Mouse (Mus musculus) ovary, postnatal 10 days (tissue): ENCODE data around the gene Slco2a1.
"Not testable (repeated sequence)": the region's sequence is repeated elsewhere in the genome, so short reads cannot be mapped to it uniquely, and the experiment has no call there.

ENCODE experiments used
- DNase-seq: peaks from one replicate; pipeline ENCODE4 v3.0.0; 2022; ENCODE audit warnings: low spot score

The Slco2a1 gene

GRCm38 (mm10) chr9:103086736-103087135 lies 98.2 kb downstream of the Slco2a1 start:
- no peak for DNase-seq

GRCm38 (mm10) chr9:103087301-103087700 lies 98.8 kb downstream of the Slco2a1 start:
- DNase-seq: no peak

DNA sequence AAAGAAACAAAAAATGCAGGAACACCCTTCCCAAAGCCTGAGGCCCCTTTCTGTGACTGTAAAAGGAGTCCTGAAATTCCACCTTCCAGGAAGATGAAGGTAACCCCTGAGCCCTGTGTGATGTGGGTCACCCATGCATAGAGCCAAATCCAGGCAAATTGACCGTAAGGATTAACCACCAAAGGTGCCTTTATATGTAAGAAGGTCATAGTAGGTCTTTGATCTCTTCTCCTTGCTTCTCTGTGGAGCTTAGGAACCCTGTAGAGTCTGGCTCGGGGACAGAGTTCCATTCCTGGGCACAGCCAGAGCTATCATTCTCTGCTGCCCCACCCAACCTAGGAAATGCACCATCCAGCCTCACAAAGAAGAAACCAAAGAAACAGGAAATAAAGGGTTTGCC lies 100.1 kb downstream of the Slco2a1 start:
- no peak for DNase-seq

- DNase-seq: no peak
Measured at GRCm38 (mm10) chr9:103090116-103090875, 101.8 kb downstream of the Slco2a1 start.

DNA sequence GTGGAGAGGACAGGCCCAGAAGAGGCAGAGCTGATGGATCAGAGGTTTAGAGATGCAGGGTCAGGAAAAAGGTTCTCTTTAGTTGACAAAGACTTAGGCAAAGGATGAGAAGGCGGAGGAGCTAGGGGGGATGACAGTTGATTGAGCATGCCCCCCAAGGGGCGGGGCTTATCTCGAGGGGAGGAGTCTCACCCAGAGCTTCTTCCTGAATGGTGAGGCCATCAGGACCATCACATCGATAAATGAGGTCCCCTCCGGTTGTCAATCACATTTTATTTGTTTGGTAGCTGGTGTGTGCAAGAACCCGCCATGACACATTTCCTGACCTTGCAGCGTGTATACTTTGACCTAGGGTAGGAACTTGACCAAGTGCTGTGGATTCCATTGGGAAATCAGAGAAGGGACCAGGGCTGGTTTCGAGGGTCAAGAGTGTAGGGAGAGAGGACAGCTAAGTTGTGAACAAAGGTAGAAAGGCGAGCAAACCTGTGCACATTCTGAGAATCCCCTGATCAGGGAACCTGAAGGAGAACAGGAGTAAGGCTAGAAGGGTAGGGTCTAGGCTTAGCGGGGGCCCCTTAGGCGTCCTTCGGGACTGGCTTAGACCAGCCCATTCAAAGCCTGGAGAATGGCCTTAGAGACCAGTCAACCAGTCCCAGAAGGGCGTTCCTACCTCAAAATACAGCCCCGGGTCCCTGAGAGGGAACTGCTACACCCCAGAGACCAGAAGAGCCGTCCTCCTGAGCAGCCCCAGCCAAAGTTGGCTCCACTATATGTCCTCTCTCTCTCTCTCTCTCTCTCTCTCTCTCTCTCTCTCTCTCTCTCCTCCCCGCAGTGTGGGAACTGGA lies 102.7 kb downstream of the Slco2a1 start:
- no peak for DNase-seq

- DNase-seq: peak; percentile 64
Measured at GRCm38 (mm10) chr9:103092248-103092647, 103.7 kb downstream of the Slco2a1 start.

- DNase-seq: no peak
Measured at GRCm38 (mm10) chr9:103093681-103094080, 105.2 kb downstream of the Slco2a1 start.

DNA sequence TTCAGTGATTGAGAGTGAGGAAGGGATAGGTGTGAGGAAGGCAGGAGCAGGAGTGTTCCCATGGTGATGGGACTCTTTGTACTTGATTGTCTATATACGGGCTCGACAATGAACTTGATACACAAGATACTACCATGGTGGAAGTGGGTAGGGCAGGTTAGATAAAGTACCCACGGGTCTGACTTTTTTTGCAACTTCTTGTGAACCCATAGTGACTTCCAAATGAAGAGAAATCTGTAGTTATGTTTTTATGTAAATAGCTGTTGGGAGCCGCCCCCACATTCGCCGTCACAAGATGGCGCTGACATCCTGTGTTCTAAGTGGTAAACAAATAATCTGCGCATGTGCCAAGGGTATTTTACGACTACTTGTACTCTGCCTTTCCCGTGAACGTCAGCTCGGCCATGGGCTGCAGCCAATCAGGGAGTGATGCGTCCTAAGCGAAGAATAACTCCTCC lies 119.9 kb downstream of the Slco2a1 start:
- not testable (repeated sequence) for DNase-seq

- no peak for DNase-seq
Measured at GRCm38 (mm10) chr9:103108943-103109670, 120.6 kb downstream of the Slco2a1 start.

GRCm38 (mm10) chr9:103109911-103110310 lies 121.4 kb downstream of the Slco2a1 start:
- no peak for DNase-seq

- no peak for DNase-seq
Measured at GRCm38 (mm10) chr9:103110727-103111501, 122.4 kb downstream of the Slco2a1 start.

- DNase-seq: no peak
Measured at GRCm38 (mm10) chr9:103111621-103112470, 123.3 kb downstream of the Slco2a1 start, which contains the start of gene Rab6b. TSS of gene Rab6b (plus strand) at chr9:103111787.

DNA sequence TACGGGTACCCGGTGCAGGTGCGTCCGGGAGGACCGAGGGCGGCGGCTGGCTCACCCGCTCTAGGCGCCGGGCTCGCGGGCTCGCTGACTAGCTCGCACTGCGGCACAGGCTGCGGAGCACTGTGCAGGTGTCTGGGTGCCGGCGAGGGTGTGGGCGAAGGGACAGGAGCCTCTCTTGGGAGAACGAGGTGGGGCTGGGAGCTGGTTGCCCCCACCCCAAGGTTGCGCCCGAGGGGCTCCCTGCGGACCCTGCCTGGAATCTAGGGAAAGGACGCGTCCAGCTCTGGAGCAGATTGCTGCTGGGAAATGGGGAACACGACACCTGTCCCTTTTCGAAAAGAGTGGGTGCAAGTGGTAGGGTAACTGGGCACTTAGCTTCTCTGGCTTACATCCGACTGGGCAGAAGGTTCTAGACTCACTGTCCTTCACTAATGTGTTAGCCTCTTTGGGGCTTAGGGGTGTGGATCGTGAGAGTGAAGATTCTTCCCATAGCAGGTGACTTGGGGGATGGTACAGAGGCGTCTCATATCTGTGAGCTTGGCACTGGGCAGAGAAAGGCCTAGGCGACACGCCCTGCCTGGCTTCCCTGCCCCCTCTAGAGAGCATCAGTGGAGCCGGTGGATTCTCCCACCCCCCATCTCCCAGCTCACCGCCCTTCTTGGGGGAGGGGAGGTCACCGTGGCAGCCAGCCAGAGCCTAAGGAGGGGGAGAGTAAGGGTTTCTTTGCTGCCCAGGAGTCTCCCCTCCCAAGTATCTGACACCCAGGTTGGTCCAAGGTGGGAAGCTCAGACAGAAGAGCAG lies 124.2 kb downstream of the Slco2a1 start:
- DNase-seq: no peak

GRCm38 (mm10) chr9:103113351-103113750 lies 124.8 kb downstream of the Slco2a1 start:
- DNase-seq: no peak

DNA sequence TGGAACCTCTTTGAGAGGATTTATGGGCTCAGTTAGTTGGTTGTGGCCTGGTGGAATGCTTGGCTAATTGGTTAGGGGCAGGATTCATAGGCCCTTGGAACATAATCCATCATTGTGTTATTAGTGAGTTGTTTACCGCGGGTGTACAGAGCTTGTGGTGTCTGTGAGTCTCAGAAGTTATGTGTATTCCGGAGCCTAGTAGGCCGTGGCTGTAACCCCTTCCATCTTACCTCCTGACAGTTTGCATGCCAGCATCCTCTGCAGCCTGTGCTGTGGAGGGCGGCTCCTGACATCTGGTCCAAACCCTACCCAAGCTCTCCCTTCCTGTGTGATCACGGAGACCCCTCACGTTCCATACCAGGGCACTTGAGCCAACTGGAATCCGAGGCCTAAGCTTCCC lies 125.8 kb downstream of the Slco2a1 start:
- no peak for DNase-seq

GRCm38 (mm10) chr9:103114901-103115300 lies 126.4 kb downstream of the Slco2a1 start:
- no peak for DNase-seq

DNA sequence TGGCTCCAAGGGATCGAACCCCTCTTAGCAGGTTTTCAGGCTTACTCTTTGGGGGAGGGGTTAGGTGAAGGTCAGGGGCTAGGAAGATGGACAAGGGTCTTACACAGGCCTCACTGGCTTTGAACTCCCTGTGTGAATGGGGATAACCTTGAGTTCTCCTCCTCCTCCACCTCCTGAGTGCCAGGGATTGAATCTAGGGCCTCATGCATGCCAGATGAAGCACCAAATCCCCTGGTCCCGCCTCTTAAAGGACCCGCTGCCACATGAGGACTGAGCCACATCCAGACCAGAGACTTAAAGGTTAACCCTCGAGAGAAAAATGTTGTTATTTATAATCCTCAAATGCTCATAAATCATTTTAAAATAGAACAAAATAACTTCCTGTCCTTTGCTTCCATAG lies 128.4 kb downstream of the Slco2a1 start:
- DNase-seq: no peak

DNA sequence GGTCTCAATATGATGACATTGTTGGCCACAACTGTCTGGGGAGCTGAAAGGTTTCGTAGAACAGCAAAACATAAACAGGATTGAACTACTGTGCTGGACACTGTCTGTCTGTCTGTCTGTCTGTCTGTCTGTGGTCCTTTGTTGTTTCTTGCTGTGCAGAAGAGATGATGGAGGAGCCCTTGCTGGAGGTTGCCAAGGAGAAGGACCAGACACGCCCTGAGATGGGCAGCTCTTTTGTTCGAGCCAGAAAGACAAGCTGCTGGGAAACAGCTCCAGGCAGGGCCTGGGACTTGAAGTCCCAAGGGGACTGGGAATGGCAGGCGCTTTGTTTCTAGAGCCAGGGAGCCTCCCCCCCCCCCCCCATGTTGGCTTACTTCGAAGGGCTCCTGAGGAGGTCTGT lies 129.0 kb downstream of the Slco2a1 start:
- no peak for DNase-seq

GRCm38 (mm10) chr9:103117951-103118350 lies 129.4 kb downstream of the Slco2a1 start:
- DNase-seq: no peak
